Mouse (Mus musculus): ENCODE results near the gene Cntnap5c. TPM values are rescaled to one million over a fixed set of nuclear protein-coding genes. Genes with fewer than 3 reads are reported as not detected.

Cntnap5c gene
- polyA plus RNA-seq, 1 experiment from 2014 or later = not detected

Other genes with a start within 250 kb of the Cntnap5c start
- gene Vmn2r120, start 224.1 kb upstream of the Cntnap5c start, polyA plus RNA-seq (2015; fragmentation: Nextera tagmentation; extraction: Ambion mirVana) = not detected in 2 replicates
- not detected in 2 replicates for gene Gm21834, start 27.4 kb upstream of the Cntnap5c start, polyA plus RNA-seq (2015; fragmentation: Nextera tagmentation; extraction: Ambion mirVana)

Measured in kidney, embryonic 16.5 days (tissue).